Mouse (Mus musculus): ENCODE data around the gene Asap2.

GRCm38 (mm10) chr12:21301932-21302331 is 311.7 kb downstream of the Asap2 start:
- TF ChIP-seq TAL1 (IDR thresholded peaks at IDR 0.05; ENCODE audit: low read length) = no peak
- no peak for TF ChIP-seq GATA1 (IDR thresholded peaks at IDR 0.05; ENCODE audit: low read length)

All from erythroblast, embryonic 14.5 days (primary cell).